Mouse (Mus musculus): ENCODE measurements at regions not wholly inside any gene's neighbourhood (a gene's known extent, or its start where the extent isn't known, plus 50 kb on each side); places are given as distances from the start of the nearest gene placed in this dataset.

DNA sequence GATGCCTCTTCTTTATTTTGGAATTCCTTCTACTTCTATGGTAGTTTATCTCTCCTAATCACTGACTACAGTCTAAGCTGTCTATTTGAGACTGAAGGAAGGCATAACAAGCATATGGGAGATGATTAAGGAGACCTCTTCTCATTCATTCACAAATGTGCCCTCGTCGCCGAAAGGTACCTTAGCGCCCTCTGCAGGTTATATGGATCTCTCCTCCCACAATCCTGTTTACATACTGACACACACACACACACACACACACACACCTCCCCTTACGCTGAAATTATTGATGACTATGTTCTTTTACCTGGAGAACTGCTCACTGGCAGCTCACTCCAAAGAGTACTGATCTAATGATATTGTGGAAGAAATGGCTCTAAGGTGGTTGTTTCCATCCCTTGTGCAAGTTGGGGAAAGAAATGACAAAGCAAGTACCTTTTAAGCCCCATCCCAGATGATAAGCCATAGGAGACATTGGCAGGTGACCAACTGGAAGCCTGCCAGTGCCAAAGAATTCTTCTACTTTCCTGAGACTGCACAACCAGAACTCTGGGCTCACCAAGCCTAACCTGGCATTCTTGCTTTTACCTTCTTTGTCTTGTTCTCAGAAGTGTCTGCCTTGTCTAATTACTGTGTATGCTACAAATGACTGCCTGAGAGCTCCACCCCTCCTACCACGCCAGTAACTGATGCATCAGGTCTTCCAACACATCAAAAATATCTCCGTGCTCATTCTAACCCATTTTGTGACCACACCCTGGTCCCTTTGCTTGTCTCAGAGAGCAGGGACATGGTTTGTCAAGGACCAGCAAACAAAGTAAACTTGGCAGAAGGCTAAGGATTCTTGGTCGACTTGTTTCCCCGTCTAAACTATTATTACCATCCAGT, 227.8 kb upstream of the Adgrl2 start:
- DNase-seq = no peak

DNA sequence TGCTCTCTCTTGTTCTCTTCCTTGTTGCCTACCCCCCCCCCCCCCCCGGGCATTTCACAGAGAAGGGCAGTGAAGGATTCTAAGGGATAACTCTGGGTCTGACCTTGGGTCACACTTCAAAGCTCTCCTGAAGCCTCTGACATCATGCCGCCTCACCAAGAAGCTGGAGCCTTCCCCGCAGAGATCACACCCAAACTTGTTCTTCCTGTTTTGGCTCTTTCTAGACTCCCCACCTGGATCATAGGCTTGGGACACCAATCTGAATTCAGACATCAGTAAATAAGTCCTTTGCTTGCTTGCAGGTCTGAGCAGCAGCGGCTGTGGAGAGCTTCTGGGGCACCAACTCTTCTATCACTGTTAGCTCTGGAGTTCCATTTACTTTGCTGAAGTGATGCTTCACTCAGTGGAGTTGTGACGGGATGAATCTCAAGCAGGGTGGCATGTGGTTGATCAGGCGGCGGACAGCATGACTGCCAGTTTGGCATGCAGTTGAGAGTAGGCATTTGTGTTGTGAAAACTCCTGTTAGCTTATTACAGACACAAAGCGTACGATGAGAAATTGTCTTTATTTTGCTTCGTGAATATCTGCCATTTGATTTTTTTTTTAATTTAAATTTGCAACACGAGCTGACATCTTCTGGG, 226.5 kb upstream of the Adgrl2 start:
- DNase-seq = no peak

DNA sequence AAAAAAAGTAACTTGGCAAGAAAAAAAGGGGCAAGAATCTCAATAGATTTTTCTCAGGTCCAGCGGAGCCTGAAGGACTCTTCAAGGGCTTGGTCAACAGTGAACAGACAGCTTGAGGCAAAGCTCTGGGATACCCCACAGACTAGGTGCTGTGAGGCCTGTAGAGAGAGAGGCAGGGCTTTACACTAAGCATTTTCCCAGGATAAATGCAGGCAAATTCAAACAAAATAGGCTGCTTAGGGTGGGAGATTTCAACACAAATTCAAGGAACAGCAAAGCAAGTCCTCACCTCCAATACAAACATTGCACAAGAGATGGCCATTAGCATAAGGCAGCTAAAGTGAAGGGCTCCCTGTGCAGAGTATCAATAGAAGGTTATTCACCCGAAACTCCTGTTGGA, 225.3 kb upstream of the Adgrl2 start:
- DNase-seq = no peak

DNA sequence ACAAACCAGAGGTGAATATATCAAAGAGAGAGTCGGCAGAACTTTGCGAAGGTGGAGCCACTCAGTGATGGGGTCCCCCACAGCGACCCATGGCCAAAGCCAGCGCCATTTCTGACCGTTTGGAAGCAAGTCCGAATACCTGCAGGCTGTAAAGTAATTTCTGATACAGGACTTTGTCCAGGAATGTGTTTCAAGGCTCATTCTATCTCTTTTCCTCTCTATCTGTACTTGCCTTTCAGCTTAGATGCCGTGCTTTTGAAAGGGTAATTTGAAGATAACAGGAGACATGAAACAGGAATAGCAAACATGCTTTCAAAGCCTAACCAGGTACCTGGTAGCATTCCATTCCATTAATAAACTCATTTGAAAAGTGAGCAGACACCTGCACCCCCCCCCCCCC, 221.6 kb upstream of the Adgrl2 start:
- DNase-seq = no peak

DNA sequence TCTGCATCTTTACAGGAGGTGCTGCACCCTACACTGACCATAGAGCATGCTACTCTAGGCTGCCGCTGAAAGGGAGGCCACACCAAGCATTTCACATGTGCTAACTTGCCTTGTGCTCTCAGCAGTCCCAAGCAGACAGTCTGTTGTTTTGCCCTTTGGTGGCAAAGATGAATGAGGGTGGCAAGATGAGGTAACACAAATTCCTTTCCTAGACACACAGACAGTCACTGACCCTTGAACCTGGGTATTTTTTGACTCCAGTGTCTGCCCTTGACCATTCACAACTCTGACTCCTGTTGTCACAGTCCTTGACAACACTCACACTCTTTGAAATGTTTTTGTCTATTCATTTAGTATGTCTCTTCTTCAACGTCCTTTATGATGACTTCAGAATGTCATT, 218.9 kb upstream of the Adgrl2 start:
- no peak for DNase-seq

DNA sequence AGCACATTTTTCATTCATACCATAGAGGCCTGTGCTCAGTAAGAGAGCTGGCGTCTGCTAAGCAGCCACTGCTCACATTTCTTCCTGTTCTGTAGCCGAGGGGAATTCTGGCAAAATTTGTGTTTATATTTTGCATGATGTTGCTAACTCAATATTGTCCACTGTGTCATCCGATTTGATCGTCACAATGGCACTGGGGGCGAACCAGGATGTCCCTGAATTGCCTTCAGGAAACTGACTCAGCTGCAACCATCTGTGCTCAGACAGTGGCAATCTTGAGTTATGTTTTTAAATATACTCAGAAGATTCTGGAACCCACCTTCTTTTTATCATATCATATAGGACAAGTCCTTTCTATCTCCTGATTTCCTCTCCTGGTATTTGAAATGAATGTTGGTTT, 213.1 kb upstream of the Adgrl2 start:
- no peak for DNase-seq

DNA sequence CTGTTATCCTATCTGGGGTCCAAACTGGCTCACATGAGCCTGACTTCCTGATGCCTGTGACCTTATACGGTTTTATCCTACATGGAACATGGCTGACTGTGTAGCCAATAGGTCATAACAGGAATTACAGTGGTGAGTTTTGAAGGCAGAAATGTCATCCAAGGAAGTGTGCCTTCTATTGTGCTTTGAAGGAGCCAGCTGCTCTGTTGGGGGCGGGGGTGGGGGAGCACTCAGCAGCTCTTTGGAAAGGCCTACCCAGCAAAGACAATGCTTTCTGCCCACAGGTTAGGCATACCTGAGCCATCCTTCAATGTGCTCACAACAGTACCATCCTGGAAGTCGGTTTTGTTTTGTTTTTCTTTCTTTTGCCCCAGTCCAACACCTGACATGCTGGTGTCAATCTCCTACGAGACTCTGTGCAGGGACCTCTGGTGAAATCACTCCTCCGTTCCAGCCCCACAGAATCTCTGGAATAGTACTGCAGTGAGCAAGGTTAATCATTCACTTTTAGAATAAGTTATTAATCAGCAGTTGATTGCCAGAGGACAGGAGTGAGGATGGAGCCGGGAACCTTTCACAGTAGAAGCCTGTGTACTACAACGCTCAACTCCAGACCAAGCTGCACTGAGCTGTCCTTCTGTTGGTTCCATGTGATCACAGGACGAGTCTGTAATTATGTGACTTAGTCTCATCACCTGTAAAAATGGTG, 206.3 kb upstream of the Adgrl2 start:
- DNase-seq = no peak

DNA sequence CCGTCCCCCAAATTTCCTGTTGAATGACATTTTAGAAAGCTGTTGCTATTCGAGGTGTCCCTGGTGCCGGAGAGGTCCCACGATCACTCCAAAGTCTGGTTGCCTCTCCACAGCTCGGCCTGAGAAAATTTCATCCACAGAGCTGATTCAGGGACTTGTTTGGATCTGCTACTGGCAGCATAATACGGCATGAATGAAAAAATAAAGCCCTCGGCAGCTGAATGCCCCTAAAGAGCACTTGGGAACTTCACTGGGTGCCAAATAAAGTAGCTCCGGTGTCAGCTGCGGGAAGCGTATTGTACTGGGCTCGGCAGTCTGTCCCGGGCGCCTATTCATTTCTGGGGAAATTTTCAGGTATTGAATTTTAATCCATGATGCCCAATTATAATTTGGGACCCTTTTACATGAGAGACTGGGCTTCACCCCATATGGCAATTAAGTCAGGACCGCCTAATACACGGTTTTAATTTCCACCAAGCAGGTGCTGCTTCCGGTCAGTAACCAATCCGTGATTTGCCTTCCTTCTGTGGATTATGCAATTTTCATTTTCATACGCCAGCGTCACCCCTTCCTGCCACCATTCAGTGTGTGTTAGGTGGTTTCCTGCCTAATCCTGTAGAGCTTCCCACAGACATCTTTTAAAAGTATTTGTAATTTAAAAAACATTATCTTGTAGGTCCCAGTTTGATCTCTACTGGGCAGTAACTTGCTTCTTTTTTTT, 200.7 kb upstream of the Adgrl2 start:
- DNase-seq = no peak

DNA sequence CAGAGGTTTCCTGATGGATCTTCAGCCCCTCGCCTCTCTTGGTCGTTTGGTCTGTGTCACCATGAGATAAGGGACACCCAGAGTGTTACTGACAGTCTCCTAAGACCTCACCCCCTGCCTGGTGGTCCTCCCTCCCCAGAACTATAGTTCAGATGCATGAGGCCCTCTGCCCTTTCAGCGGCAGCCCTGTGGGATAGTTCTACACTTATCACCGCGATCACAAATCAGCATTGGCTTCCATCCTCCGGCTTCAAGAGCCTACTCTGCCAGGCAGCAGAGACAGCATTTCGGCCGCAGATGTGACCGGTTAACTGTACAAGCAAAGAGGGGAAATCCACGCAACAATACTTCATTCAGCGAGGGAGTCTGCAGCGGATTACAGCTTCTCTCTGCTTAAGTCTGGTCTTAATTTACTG, 193.8 kb upstream of the Adgrl2 start:
- DNase-seq = no peak

DNA sequence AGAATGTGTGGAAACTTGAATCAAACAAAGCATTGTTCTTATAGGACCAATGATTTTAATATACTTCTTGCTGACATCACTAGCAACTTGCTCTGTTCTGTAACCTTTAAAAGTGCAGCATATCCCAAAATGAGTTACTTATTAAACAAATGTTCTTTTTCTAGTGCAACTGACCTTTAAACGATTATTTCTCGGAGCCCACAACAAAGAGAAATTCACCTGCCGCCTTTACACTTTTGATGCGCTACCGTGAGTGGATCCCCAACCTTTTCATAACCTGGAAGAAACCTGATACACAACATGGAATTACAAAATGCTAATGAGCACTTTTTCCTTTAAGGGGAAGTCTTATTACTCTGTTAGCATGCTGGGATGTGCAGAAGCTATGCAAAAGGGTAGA, 191.7 kb upstream of the Adgrl2 start:
- DNase-seq = no peak

DNA sequence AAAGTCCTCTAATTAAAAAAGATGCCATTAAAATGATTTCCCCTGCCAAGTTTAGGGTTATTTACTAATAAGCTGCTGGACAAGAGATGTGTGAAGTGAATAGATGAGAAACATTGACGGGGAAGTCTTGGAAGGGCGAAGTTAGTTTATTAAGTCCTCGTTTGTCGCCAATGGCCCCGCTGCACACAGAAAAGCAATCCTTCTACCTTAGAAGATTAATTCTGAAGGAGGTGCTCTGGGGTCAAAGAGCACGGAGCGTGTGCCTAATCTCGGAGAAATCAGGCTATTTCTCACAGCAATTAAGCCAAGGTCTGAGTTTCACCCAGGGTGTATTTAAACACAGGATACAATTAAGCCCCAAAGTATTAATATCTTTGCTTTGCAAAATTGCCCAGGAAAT, 189.8 kb upstream of the Adgrl2 start:
- no peak for DNase-seq

DNA sequence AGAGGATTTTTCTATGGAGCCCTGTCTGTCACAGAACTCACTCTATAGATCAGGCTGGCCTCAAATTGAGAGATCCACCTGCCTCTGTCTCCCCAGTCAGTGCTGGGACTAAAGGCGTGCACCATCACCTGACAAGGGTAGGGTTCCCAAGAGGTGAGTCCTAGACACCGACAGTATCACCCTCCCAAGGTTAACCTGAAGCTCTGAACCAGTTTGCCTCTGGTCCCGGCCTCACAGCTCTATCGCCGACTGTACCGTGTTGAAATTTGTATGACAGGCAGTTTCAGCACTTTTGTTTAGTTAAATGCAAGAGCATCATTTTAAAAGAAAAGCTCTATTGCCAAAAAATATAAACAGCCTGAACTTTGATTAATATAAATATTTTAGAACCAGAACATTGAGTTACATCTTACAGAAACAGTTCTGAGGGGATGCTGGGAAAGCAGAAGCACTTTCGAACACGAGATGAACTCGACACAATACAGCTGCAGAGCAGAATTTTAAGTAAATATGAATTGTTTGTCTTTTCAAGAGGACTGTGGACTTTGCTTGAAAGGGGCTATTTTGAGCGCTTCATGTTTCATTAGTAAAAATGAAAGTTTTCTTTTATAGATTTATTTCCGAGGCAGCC, 189.2 kb upstream of the Adgrl2 start:
- DNase-seq = no peak

DNA sequence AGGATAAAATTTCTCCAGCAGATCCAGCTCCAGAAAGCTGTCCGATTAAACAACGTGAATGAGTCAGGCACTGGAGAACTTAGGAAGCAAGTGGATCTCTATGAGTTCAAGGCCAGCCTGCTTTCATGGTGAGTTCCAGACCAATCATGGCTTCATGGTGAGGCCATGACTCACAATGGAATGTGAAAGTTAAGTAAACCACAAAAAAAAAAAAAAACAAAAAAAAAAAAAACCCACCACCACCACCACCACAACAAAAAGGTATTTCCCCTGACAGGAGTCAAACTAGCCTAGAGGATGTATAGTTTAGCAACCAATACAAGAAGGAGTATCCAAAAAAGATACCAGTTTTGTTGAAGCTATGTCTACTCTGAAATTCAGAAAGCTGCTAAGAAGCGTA, 188.5 kb upstream of the Adgrl2 start:
- DNase-seq = no peak

DNA sequence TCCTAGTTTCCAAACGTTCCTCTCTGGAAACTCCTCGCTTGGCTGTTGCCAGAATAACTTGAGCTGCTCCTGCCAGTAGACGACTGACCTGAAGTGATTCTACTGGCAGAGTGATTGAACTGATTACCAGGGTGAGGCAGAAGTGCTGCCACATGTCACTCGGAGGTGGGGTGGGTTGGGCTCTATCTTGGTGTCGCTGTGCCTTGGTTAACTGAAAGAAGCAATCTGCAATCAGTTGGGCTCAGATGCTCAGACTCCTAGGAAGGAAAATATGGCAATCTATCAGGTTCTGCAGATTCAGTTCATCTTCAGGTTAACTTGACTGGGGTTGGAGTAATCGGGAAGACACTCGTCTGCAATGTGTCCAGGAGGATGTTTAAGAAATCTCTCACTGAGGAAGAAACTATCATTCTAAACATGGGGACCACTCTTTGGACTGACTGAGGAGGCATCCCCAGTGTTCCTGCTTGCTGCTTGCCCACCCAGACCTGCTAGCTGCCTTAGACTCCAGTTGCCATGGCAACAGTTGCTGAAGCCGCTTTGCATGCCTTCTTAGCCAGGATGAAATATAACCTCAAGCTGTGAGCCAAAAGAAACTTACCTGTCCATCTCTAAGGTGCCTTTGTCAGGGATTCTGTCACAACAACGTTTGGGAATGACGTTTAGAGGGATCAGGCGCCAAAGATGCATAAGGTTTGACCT, 184.5 kb upstream of the Adgrl2 start:
- DNase-seq = no peak

DNA sequence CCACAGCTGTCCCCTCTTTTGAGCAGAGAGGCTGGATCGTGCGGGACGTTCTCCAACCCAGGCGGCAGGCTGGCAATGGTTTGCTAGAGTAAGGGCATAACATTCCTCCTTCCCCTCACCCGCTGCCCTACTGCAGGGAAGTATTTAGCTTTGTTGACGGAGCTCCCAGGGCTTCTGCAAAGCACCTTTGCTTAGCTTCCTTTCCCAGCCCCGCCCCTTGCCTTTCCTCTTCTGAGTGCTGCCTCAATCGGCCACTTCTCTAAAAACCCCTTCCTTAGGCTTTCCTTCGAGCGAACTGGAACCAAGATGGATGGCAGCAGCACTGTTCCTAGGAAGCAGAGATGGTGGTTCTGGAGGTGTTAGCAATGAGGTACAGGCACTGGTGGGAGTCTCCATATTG, 183.2 kb upstream of the Adgrl2 start:
- no peak for DNase-seq

DNA sequence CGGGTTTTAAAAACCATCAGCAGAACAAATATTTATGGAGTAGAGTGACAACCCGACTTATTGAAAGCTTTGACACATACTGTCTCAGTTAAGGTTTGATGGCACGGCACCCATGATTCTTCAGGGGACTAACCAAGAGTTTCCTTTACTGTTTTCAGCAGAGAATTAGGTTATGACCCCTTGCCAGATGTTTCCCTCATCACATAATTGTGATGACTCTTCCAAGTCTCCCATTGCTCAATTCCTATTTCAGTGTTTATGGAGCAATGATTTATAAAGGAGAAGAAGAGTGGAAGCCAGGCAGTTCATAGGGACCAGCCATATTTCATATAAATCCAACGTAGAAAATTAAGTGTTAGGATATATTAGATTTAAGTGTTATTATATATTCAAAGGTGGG, 181.4 kb upstream of the Adgrl2 start:
- no peak for DNase-seq

DNA sequence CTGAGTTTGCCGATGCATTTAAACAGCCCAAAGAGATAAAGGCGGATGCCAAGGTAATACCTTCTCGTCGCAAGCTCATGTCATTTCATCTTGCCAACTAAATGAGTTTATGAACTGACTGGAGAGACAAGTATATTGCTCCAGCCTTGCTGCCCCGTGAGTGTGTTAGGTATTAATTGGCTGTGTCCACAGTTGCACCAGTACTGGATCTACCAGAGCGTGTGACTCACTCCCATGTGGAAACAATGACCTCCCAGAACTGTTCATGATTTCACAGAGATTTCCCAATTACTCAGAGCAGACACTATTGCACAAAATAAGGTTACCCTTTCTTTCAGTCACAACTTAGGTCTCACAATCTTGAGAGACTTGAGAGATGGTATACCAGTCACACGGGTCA, 179.8 kb upstream of the Adgrl2 start:
- DNase-seq = no peak

DNA sequence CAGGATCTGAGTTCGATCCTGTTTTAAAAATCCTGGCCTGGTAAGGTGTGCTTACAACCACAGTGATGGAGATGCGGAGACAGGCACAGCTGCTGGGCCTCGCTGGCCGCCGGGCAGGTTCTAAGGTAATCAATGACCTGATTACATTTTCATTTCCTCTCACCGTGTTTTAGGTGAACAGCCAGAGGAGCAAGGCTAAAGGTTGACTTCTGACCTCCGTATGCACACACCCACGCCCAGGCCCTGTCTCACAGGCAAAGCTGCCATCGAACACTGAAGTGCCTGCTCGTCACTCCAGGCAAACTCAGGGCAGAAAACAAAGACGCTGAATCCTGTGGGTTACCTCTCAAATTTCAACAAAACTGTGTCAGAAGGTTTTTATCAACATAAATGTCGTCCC, 179.1 kb upstream of the Adgrl2 start:
- DNase-seq = no peak

DNA sequence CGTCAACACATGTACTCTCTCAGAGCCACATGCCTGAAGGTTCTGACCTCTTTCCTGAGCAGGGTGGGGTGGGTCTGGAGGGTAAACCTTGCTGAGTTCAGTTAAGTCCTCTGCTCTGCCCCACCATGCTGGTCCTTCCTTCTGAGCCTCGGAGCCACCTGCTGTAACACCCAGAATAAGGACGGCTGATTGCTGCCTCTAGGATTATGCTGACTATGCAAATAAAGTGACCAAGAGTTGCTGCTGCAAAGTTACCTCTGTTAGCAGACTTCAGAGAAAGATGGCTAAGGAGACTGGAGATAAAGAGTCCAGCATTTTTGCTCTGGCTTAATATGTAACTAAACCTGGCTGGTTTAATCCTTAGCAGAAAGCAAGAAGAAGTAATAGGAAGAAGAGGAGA, 177.6 kb upstream of the Adgrl2 start:
- DNase-seq = no peak

DNA sequence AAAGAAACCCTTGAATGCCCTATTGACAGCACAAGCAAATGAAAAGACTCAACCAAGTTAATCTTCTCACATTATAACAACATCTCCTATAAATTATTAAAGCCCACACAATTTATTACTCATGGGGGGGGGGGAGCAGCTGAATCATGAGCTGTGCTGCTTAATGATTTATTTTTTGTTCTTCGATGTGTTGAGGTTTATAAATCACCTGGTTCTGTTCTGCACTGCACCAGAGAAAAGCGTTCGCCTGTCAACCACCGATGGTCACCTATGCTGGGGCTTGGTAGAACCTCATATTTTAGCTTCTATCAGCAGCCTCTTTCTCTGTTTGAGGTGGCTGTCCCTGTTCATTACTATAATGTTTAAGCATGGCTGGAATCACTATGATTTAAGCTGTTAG, 174.4 kb upstream of the Adgrl2 start:
- no peak for DNase-seq

DNA sequence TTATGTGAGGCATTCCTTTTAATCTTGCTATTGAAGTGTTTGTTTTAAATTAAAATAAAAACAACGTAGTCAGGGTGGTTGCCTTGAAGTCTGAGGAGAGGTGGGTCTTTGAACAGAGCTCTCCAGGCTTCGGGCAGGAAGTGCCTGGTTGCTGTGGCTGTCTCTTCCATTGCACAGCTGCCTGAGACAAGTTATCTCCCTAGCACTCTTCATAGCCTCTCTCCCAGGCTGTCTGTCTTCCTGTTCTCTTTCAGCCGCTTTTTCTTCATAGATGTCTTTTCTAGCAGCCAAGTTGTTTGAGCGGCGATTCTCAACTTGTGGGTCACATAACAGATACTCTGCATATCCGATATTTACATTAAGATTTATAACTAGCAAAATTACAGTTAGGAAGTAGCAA, 173.2 kb upstream of the Adgrl2 start:
- no peak for DNase-seq

DNA sequence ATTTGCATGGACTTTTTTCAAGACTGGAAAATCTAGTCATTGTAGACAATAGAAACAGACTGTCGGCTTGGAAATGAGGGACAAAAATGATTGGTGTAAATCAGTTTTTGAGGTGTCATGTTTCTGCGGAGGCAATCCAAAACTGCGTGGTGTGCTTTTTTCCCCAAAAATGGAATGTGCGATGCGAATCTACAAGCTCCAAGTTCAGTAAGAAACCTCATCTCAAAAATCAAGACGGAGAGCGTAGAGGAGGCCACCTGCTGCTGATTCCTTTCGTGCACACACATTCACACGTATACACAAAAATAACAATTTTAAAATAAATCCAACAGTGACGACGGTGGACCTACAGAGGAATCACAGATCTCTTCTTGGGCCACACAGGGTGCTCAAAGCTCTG, 170.5 kb upstream of the Adgrl2 start:
- no peak for DNase-seq

All from heart, postnatal 4 days (tissue).